Mouse (Mus musculus): Measurements from ENCODE around the gene Lct.

DNA sequence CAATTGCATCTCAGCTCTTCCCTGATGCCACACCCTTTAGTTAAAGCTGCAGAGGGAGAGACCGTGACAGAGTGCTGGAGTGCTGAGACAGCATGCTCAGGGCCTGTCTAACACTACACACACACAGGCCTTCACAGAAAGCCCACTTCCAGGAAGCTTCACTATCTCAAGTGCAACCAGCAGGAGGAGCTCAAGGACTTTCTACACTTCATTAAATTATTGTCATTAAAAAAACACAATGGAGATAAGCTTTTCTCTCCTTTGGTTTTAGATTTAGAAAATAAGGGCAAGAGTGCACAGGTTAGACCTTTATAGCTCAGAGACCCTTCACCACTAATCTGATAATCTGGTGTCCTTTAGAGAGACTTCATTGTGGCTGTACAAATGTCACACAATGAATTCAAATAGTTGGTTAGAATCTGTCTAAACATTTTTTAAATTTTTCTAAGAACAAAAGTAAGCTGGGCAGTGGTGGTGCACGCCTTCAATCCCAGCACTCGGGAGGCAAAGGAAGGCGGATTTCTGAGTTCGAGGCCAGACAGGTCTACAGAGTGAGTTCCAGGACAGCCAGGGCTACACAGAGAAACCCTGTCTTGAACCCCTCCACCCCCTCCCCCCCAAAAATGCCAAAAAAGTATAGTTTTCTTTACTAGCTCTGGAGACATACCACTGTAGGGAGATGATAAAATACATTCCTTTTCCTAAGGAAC, 40.8 kb upstream of the Lct start:
- TF ChIP-seq CTCF (IDR thresholded peaks at IDR 0.05; ENCODE audit: low read depth) (peak; percentile 60), EP300 (IDR thresholded peaks at IDR 0.05; ENCODE audit: low read depth) (no peak)

Data from liver, embryonic 14.5 days (tissue).